Mouse (Mus musculus) neural tube, embryonic 12.5 days (tissue): ENCODE measurements around the gene Hspb8. TPM values are rescaled to one million over a fixed set of nuclear protein-coding genes. Genes with fewer than 3 reads are reported as not detected.
"Not testable (repeated sequence)": the region's sequence is repeated elsewhere in the genome, so short reads cannot be mapped to it uniquely, and the experiment has no call there.

Experiments used
- ATAC-seq: fragments of 200-750 bp; cut with Nextera tagmentation; 2 replicates; pipeline ENCODE4 v1.8.0; 2017; ENCODE audit warnings: low read depth, mild to moderate bottlenecking, moderate TSS enrichment, moderate library complexity; ENCODE audit not compliant: low FRiP score
- H3K27ac ChIP-seq: fragments of 300-500 bp; sonication (generic); 2 replicates; pipeline ENCODE4 v1.5.1; 2016
- H3K27me3 ChIP-seq: fragments of 300-500 bp; sonication (generic); replicated peaks from 2 replicates; pipeline ENCODE4 v1.6.1; 2016; ENCODE audit warnings: mild to moderate bottlenecking
- H3K36me3 ChIP-seq: fragments of 300-500 bp; sonication (generic); 2 replicates; pipeline ENCODE4 v1.6.1; 2016; ENCODE audit warnings: mild to moderate bottlenecking
- H3K4me1 ChIP-seq: fragments of 300-500 bp; sonication (generic); 2 replicates; pipeline ENCODE4 v1.6.1; 2016
- H3K4me2 ChIP-seq: fragments of 300-500 bp; sonication (generic); replicated peaks from 2 replicates; pipeline ENCODE4 v1.6.1; 2016; ENCODE audit warnings: mild to moderate bottlenecking
- H3K4me3 ChIP-seq: fragments of 300-500 bp; sonication (generic); 2 replicates; pipeline ENCODE4 v1.5.1; 2016
- H3K9ac ChIP-seq: fragments of 300-500 bp; sonication (generic); 2 replicates; pipeline ENCODE4 v1.6.1; 2016; ENCODE audit warnings: mild to moderate bottlenecking
- H3K9me3 ChIP-seq: fragments of 300-500 bp; sonication (generic); 2 replicates; pipeline ENCODE4 v1.6.1; 2016; ENCODE audit warnings: mild to moderate bottlenecking
- WGBS: fragments of 180-500 bp; shearing (Covaris S2); methylation state at CpG from one replicate; pipeline ENCODE4 v1.1.7; 2016; 5-methylcytosine and 5-hydroxymethylcytosine counted together
- polyA plus RNA-seq: library from polyadenylated mRNA; unstranded; fragments of >200 nt; fragmentation: Nextera tagmentation; extraction: Ambion mirVana; gene quantifications from 2 replicates; pipeline ENCODE4 v1.2.1, GENCODE M21; 2016

Hspb8 gene
- polyA plus RNA-seq, 1 experiment from 2014 or later, result 5.4 TPM

DNA sequence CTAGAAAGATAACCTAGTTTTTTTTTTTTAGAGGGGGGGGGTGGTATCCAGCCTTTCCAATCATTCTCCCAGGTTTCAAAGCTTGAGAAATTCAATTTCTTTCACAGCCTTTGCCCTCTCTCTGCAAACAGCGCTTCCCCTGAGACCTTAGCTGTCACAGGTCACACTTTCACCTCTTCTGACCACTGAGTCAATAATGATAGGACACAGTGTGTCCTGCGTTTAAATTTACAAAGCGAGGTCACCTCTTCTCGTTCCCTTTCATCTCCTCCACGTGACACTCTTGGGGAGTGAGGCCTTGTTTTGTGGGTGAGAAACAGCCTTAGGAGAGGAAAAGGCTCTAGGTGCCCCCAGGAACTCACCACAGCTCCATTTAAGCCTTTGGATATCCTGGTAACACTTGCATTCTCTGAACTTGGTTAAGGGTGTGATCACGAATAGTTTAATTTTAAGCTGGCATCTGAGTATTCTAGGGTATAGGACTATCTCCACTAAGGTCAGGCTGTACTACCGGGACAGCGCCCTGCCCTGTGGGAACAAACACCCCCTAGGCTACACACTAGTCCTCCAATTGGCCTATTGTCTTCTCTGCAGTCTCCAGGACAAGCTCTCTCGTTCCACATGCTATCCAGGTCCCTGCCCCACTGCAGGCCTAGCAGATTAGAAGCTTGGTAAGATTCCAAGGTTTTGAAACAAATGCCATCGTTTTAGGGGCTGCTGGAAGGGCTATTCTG, 23.1 kb upstream of the Hspb8 start:
- Histone ChIP-seq H3K9ac (no peak overlapping the region), H3K9me3 (no peaks in the 10 kb centered on the region), H3K4me3 (no peak overlapping the region), H3K27me3 (peaks cover 7% of the 10 kb centered on the region), H3K27ac (no peak overlapping the region), H3K4me1 (0 out of 2 replicates have a peak, but pooled peaks cover 6% of the 10 kb centered on the region), H3K4me2 (no peak overlapping the region), H3K36me3 (peaks cover 27% of the 10 kb centered on the region)
- no peak for ATAC-seq
- WGBS, result 44% methylated on average over 10 of the region's 10 CpGs

DNA sequence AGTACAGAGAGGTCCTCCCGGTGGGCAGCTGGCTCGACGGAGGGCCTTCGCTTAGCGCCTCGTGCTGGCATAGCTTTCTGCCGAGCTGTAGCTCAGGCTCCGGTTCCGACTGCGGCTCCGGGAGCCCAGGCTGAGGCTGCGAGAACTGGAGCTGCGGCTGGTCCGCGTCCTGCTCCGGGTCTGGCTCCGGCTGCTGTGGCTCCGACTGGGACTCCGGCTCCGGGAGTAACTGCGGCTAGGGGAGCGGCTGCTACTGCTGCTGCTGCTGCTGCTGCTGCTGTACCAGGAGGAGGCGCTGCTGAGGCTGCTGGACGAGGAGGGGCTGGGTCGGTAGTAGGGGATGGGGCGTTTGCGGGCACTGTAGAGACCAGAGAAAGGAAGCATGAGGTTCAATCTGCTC, 21.9 kb upstream of the Hspb8 start:
- peaks cover 27% of the 10 kb centered on the region for H3K36me3 ChIP-seq
- no peaks in the 10 kb centered on the region for H3K9me3 ChIP-seq
- WGBS, result 65% methylated on average over 27 of the region's 27 CpGs
- no peak overlapping the region for H3K27ac ChIP-seq
- H3K4me1 ChIP-seq, result 0 out of 2 replicates have a peak, but pooled peaks cover 6% of the 10 kb centered on the region
- H3K4me2 ChIP-seq, result no peak overlapping the region
- ATAC-seq, result no peak
- H3K4me3 ChIP-seq, result no peak overlapping the region
- H3K27me3 ChIP-seq, result peaks cover 7% of the 10 kb centered on the region
- no peak overlapping the region for H3K9ac ChIP-seq

- peaks cover 5% of the 10 kb centered on the region for H3K27me3 ChIP-seq
- WGBS, result 80% methylated on average over 8 of the region's 8 CpGs
- ATAC-seq, result no peak
- no peaks in the 10 kb centered on the region for H3K9me3 ChIP-seq
- no peak overlapping the region for H3K27ac ChIP-seq
- H3K4me1 ChIP-seq, result no peaks in the 10 kb centered on the region
- H3K4me2 ChIP-seq, result no peak overlapping the region
- H3K9ac ChIP-seq, result no peak overlapping the region
- H3K4me3 ChIP-seq, result no peak overlapping the region
- peaks cover 27% of the 10 kb centered on the region for H3K36me3 ChIP-seq
Measured at GRCm38 (mm10) chr5:116443459-116443940, 20.8 kb upstream of the Hspb8 start.

DNA sequence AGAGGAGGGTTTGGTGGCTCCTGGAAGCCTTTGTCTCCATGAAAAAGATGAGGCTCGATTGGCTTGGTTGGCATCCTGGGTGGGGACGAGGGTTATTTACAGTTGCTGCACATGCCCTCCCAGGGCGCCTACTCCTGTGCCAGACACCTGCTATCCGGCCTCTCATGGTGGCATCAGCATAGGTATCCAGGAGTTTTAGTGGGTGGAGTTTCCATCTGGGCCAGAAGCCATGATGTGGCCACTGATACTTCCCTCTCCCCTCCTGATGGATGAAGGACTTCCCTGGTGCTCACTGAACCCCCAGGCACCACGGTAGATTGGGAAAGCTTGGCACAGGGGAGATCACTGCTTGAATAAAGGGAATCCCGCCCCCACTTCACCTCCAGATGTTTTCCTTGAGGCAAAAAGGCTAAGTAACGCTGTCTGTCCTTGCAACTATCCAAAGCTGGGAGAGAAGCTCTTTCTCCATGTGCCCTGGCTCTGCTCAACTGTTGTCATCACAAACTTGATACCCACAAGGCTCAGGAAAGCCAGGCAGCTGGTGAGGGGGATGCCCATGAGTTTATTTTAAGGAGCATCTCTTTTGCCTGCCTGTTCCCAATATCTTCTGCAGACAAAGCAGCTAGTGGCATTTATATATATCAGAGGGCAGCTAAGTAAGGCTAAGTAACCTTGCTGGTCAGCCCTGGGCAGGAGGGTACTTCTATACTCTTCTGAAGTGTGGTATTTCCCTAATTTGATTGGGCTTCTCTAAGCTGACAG, 20.2 kb upstream of the Hspb8 start:
- Histone ChIP-seq H3K9ac (no peak overlapping the region), H3K4me3 (no peak overlapping the region), H3K36me3 (peaks cover 27% of the 10 kb centered on the region), H3K4me1 (no peaks in the 10 kb centered on the region), H3K4me2 (no peak overlapping the region), H3K27me3 (peaks cover 5% of the 10 kb centered on the region), H3K27ac (no peak overlapping the region), H3K9me3 (no peaks in the 10 kb centered on the region)
- WGBS, result 77% methylated on average over 7 of the region's 7 CpGs
- ATAC-seq, result no peak

GRCm38 (mm10) chr5:116440251-116440650, 17.6 kb upstream of the Hspb8 start:
- Histone ChIP-seq H3K27ac (no peak overlapping the region), H3K9me3 (no peaks in the 10 kb centered on the region), H3K36me3 (peaks cover 21% of the 10 kb centered on the region), H3K9ac (no peak overlapping the region), H3K4me2 (no peak overlapping the region), H3K4me1 (no peaks in the 10 kb centered on the region), H3K4me3 (no peak overlapping the region), H3K27me3 (peaks cover 5% of the 10 kb centered on the region)
- 82% methylated on average over 4 of the region's 4 CpGs for WGBS
- no peak for ATAC-seq

- no peak overlapping the region for H3K4me3 ChIP-seq
- H3K4me1 ChIP-seq, result peaks cover 3% of the 10 kb centered on the region; the same call in 1 of the 2 replicates
- H3K27ac ChIP-seq, result no peak overlapping the region
- no peaks in the 10 kb centered on the region for H3K27me3 ChIP-seq
- no peaks in the 10 kb centered on the region for H3K9me3 ChIP-seq
- ATAC-seq, result no peak
- no peak overlapping the region for H3K9ac ChIP-seq
- H3K4me2 ChIP-seq, result no peak overlapping the region
- WGBS, result 16% methylated on average over 4 of the region's 4 CpGs
- H3K36me3 ChIP-seq, result peaks cover 5% of the 10 kb centered on the region
Measured at GRCm38 (mm10) chr5:116438328-116438727, 15.7 kb upstream of the Hspb8 start.

DNA sequence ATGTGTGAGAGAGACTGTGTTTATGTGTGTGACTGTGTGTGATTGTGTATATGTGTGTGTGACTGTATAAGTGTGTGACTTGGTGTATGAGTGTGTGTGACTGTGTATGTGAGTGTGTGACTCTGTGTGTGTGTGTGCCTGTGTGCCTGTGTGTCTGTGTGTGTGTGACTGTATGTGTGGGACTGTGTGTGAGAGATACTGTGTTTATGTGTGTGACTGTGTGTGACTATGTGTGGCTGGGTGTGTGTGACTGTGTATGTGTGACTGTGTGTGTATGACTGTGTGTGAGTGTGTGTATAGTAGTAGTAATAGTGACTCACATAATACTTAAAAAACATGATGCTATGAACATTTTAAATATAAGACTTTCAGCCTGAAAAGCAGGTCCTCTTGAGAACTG, 13.5 kb upstream of the Hspb8 start:
- no peak overlapping the region for H3K9ac ChIP-seq
- H3K27ac ChIP-seq, result no peak overlapping the region
- no peak for ATAC-seq
- no peaks in the 10 kb centered on the region for H3K9me3 ChIP-seq
- H3K36me3 ChIP-seq, result no peaks in the 10 kb centered on the region
- H3K4me1 ChIP-seq, result peaks cover 3% of the 10 kb centered on the region; the same call in 1 of the 2 replicates
- no peak overlapping the region for H3K4me2 ChIP-seq
- no peak overlapping the region for H3K4me3 ChIP-seq
- H3K27me3 ChIP-seq, result no peaks in the 10 kb centered on the region

- Histone ChIP-seq H3K9ac (no peak overlapping the region), H3K9me3 (no peaks in the 10 kb centered on the region), H3K36me3 (no peaks in the 10 kb centered on the region), H3K4me2 (no peak overlapping the region), H3K27me3 (no peaks in the 10 kb centered on the region), H3K4me1 (peaks cover 3% of the 10 kb centered on the region; the same call in 1 of the 2 replicates), H3K4me3 (no peak overlapping the region), H3K27ac (no peak overlapping the region)
- WGBS, result 73% methylated on average over 13 of the region's 13 CpGs
- no peak for ATAC-seq
Measured at GRCm38 (mm10) chr5:116434976-116435850, 12.5 kb upstream of the Hspb8 start.

DNA sequence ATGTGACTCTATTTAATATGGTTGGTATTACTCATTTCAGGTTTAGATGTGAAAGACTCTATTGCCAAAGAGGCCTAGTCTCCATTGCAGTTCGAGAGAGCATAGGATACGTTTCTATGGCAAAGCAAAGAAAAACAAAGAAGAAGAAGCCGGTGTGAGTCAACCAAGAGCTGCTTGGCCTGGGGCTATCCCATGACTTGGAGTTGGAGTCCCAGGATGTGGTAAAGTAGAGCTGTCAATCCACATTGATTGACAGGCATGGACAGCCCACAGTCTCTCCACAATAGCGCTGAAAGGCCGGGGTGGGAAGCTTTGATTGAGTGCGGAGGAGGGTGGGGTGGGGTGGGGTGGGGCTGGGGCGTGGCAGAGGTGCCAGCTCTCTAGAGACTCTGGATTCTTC, 10.2 kb upstream of the Hspb8 start:
- no peaks in the 10 kb centered on the region for H3K9me3 ChIP-seq
- no peaks in the 10 kb centered on the region for H3K36me3 ChIP-seq
- H3K4me3 ChIP-seq, result no peak overlapping the region
- peaks cover 3% of the 10 kb centered on the region; the same call in 1 of the 2 replicates for H3K4me1 ChIP-seq
- no peak overlapping the region for H3K9ac ChIP-seq
- H3K27me3 ChIP-seq, result no peaks in the 10 kb centered on the region
- ATAC-seq, result no peak
- 59% methylated on average over 7 of the region's 7 CpGs for WGBS
- no peak overlapping the region for H3K27ac ChIP-seq
- no peak overlapping the region for H3K4me2 ChIP-seq

- ATAC-seq, result no peak
- H3K9me3 ChIP-seq, result no peaks in the 10 kb centered on the region
- no peak overlapping the region for H3K27ac ChIP-seq
- H3K4me2 ChIP-seq, result no peak overlapping the region
- peaks cover 5% of the 10 kb centered on the region for H3K27me3 ChIP-seq
- no peaks in the 10 kb centered on the region for H3K36me3 ChIP-seq
- no peak overlapping the region for H3K9ac ChIP-seq
- H3K4me1 ChIP-seq, result peaks cover 15% of the 10 kb centered on the region
- no peak overlapping the region for H3K4me3 ChIP-seq
- 84% methylated on average over 2 of the region's 2 CpGs for WGBS
Measured at GRCm38 (mm10) chr5:116426701-116427100, 4.0 kb upstream of the Hspb8 start.

DNA sequence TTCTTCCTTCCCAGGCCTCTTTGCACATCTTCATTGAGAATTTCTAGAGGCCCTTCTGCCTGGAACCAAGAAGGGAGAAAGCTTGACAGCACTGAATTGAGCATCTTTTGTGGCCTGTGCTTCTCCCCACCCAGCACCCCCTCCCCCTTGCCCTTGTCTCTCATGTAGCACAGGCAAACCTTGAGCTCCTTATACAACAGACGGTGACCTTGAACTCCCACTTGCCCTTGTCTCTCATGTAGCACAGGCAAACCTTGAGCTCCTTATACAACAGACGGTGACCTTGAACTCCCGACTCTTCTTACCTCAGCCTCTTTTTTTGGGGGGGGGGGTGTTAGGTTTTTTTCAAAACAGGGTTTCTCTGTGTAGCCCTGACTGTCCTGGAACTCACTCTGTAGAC, 3.0 kb upstream of the Hspb8 start:
- not testable (repeated sequence) for H3K27me3 ChIP-seq, H3K4me2 ChIP-seq, ATAC-seq, H3K9me3 ChIP-seq, H3K27ac ChIP-seq, H3K9ac ChIP-seq, H3K36me3 ChIP-seq, H3K4me3 ChIP-seq
- WGBS, result 82% methylated on average over 3 of the region's 3 CpGs
- H3K4me1 ChIP-seq, result peaks cover 18% of the 10 kb centered on the region

GRCm38 (mm10) chr5:116425273-116425672, 2.6 kb upstream of the Hspb8 start:
- Histone ChIP-seq H3K9me3 (no peaks in the 10 kb centered on the region), H3K9ac (no peak overlapping the region), H3K36me3 (no peaks in the 10 kb centered on the region), H3K4me1 (peaks cover 21% of the 10 kb centered on the region), H3K27ac (no peak overlapping the region), H3K4me3 (no peak overlapping the region), H3K27me3 (peaks cover 7% of the 10 kb centered on the region), H3K4me2 (no peak overlapping the region)
- ATAC-seq, result 0 out of 2 replicates have a peak, but pooled peaks have one; percentile 35
- 65% methylated on average over 7 of the region's 7 CpGs for WGBS
